Mouse (Mus musculus): ENCODE results near the gene Sst.
"Not testable (repeated sequence)": the region's sequence is repeated elsewhere in the genome, so short reads cannot be mapped to it uniquely, and the experiment has no call there.

Sst gene

GRCm38 (mm10) chr16:23890636-23891035 is at the start of gene Sst:
Gene Sst (minus strand): TSS chr16:23890958.
- no peak for DNase-seq

GRCm38 (mm10) chr16:23934397-23934796 is 43.6 kb upstream of the Sst start:
- DNase-seq = no peak

- DNase-seq = no peak
Observed at GRCm38 (mm10) chr16:23932294-23932693, 41.5 kb upstream of the Sst start, which contains the start of gene Rtp2. Gene Rtp2 (minus strand): TSS chr16:23932394.

GRCm38 (mm10) chr16:23931275-23931674 is 40.5 kb upstream of the Sst start:
- no peak for DNase-seq

- DNase-seq = no peak
Observed at GRCm38 (mm10) chr16:23930426-23931073, 39.8 kb upstream of the Sst start.

- peak in 1 of 2 experiments; percentile 11 for DNase-seq
Observed at GRCm38 (mm10) chr16:23927301-23928114, 36.8 kb upstream of the Sst start.

- DNase-seq = no peak
Observed at GRCm38 (mm10) chr16:23922906-23923305, 32.1 kb upstream of the Sst start.

- no peak for DNase-seq
Observed at GRCm38 (mm10) chr16:23921697-23922096, 30.9 kb upstream of the Sst start.

GRCm38 (mm10) chr16:23919418-23919817 is 28.7 kb upstream of the Sst start:
- DNase-seq = no peak

- no peak for DNase-seq
Observed at GRCm38 (mm10) chr16:23913401-23913800, 22.6 kb upstream of the Sst start.

- DNase-seq = no peak
Observed at GRCm38 (mm10) chr16:23912741-23913140, 22.0 kb upstream of the Sst start.

- DNase-seq = not testable (repeated sequence)
Observed at GRCm38 (mm10) chr16:23909015-23909354, 18.2 kb upstream of the Sst start.

GRCm38 (mm10) chr16:23908076-23909014 is 17.6 kb upstream of the Sst start:
- not testable (repeated sequence) for DNase-seq

- DNase-seq = not testable (repeated sequence)
Observed at GRCm38 (mm10) chr16:23906586-23906985, 15.8 kb upstream of the Sst start.

- DNase-seq = no peak
Observed at GRCm38 (mm10) chr16:23901411-23901810, 10.7 kb upstream of the Sst start.

GRCm38 (mm10) chr16:23900061-23900460 is 9.3 kb upstream of the Sst start:
- DNase-seq = no peak

GRCm38 (mm10) chr16:23898840-23899239 is 8.1 kb upstream of the Sst start:
- DNase-seq = peak; percentile 58 to 70

- DNase-seq = peak; percentile 64 to 68
Observed at GRCm38 (mm10) chr16:23897984-23898586, 7.3 kb upstream of the Sst start.

GRCm38 (mm10) chr16:23897486-23897885 is 6.7 kb upstream of the Sst start:
- DNase-seq = peak in 1 of 2 experiments; percentile 10

- no peak for DNase-seq
Observed at GRCm38 (mm10) chr16:23895135-23895534, 4.4 kb upstream of the Sst start.

GRCm38 (mm10) chr16:23890151-23890550 is 607 bp downstream of the Sst start:
- peak in 1 of 2 experiments; percentile 15 for DNase-seq

- DNase-seq = no peak
Observed at GRCm38 (mm10) chr16:23887910-23888579, 2.7 kb downstream of the Sst start.
